Mouse (Mus musculus) kidney, postnatal 0 days (tissue): Measurements from ENCODE around the gene Ikbip. TPM values are rescaled to one million over a fixed set of nuclear protein-coding genes. Genes with fewer than 3 reads are reported as not detected.

ENCODE experiments used
- ATAC-seq: fragments of 200-750 bp; cut with Nextera tagmentation; replicated peaks from 2 replicates; pipeline ENCODE4 v1.8.0; 2017; ENCODE audit warnings: low read depth, moderate number of reproducible peaks, moderate TSS enrichment, moderate library complexity; ENCODE audit not compliant: low FRiP score
- DNase-seq: peaks from one replicate; pipeline ENCODE4 v3.0.0-alpha.2; 2016; ENCODE audit warnings: low spot score
- H3K27ac ChIP-seq: fragments of 300-500 bp; sonication (generic); 2 replicates; pipeline ENCODE4 v1.5.1; 2014; ENCODE audit warnings: mild to moderate bottlenecking
- H3K27me3 ChIP-seq: fragments of 300-500 bp; sonication (generic); 2 replicates; pipeline ENCODE4 v1.6.1; 2014; ENCODE audit warnings: low read length, mixed read lengths; ENCODE audit not compliant: insufficient read depth
- H3K36me3 ChIP-seq: fragments of 300-500 bp; sonication (generic); 2 replicates; pipeline ENCODE4 v1.6.1; 2014; ENCODE audit warnings: low read length, mixed read lengths; ENCODE audit not compliant: insufficient read depth
- H3K4me1 ChIP-seq: fragments of 300-500 bp; sonication (generic); replicated peaks from 2 replicates; pipeline ENCODE4 v1.6.1; 2014; ENCODE audit warnings: antibody characterized with exemption, low read length, mixed read lengths; ENCODE audit not compliant: insufficient read depth
- H3K4me2 ChIP-seq: fragments of 300-500 bp; sonication (generic); 2 replicates; pipeline ENCODE4 v1.6.1; 2014; ENCODE audit warnings: mild to moderate bottlenecking, low read length, moderate library complexity, mixed read lengths
- H3K4me3 ChIP-seq: fragments of 300-500 bp; sonication (generic); replicated peaks from 2 replicates; pipeline ENCODE4 v1.5.1; 2014; ENCODE audit warnings: low read depth, low read length
- H3K9ac ChIP-seq: fragments of 300-500 bp; sonication (generic); 2 replicates; pipeline ENCODE4 v1.6.1; 2014; ENCODE audit warnings: low read depth, low read length
- H3K9me3 ChIP-seq: fragments of 300-500 bp; sonication (generic); replicated peaks from 2 replicates; pipeline ENCODE4 v1.6.1; 2016; ENCODE audit warnings: low read length, inconsistent platforms, mixed read lengths
- CTCF ChIP-seq: IDR thresholded peaks from 2 replicates; pipeline ENCODE4 v1.5.1; 2016; ENCODE audit warnings: antibody characterized with exemption, low read depth, mild to moderate bottlenecking, moderate library complexity
- WGBS: fragments of 180-500 bp; shearing (Covaris S2); extraction: QIAGEN DNeasy Blood & Tissue Kit; methylation state at CpG from one replicate; pipeline ENCODE4 v1.1.7; 2014; 5-methylcytosine and 5-hydroxymethylcytosine counted together
- polyA plus RNA-seq: library from polyadenylated mRNA; unstranded; fragments of >200 nt; fragmentation: Nextera tagmentation; extraction: Ambion mirVana; gene quantifications from 2 replicates; pipeline ENCODE4 v1.2.1, GENCODE M21; 2015

Ikbip gene
- polyA plus RNA-seq, 1 experiment from 2014 or later = 48.1 TPM

DNA sequence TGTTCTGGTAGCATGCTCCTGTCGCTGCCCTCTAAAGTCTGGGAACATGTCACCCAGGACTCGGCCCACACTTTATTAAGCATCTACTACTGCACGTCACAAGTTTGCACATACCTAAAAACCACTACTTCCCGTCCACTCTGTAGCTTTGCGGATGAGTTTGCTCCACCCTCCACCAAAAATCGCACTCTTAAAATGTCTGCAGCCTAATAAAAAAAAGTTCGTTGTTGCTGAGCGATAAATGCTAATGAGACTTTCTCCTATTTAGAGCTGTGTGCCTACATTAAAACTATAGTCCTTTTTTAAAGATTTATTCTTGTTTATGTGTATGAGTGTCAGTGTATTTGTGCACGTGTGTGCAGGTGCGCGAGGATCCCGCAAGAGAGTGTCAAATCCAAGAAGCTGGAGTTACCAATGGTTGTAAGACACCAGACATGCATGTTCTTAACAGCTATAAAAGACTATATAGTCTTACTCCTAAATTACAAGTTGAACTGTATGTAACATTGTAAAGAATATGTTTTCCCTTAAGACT lies 720 bp downstream of the Ikbip start:
- H3K9me3 ChIP-seq = no peaks in the 10 kb centered on the region
- H3K27ac ChIP-seq = peak overlapping the region; percentile 87
- no peaks in the 10 kb centered on the region for H3K4me1 ChIP-seq
- H3K27me3 ChIP-seq = no peaks in the 10 kb centered on the region
- 29% methylated on average over 12 of the region's 12 CpGs for WGBS
- peak overlapping the region; percentile 83 for H3K4me2 ChIP-seq
- H3K9ac ChIP-seq = peak overlapping the region; percentile 87
- no peak for TF ChIP-seq CTCF
- DNase-seq = peak; percentile 62
- H3K36me3 ChIP-seq = no peaks in the 10 kb centered on the region
- H3K4me3 ChIP-seq = peak overlapping the region; percentile 89
- ATAC-seq = peak; percentile 12; the same call in 1 of the 2 replicates

DNA sequence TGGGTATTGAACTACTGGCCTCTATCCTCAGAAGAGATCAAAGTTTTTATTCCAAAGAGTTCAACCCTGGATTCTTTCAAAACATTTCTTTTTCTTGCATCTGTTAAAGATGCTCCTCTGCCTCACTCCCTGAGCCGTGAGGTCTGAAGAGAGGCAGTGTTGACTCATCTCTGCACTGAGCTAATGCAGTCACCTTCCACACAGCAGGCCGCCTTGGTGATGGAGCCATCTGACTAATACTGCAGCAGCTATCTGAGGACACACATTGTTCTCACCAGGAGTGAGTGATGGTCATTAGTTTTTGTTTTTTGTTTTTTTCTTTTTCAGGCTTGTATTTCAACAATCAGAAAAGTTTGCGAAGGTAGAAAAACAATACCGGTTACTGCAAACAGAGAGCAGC lies 10.1 kb downstream of the Ikbip start:
- H3K27me3 ChIP-seq = no peaks in the 10 kb centered on the region
- H3K36me3 ChIP-seq = peaks cover 23% of the 10 kb centered on the region; the same call in 1 of the 2 replicates
- H3K4me1 ChIP-seq = no peaks in the 10 kb centered on the region
- no peak for ATAC-seq
- DNase-seq = no peak
- 92% methylated on average over 4 of the region's 4 CpGs for WGBS
- H3K4me3 ChIP-seq = no peak overlapping the region
- H3K9me3 ChIP-seq = no peaks in the 10 kb centered on the region
- H3K4me2 ChIP-seq = no peak overlapping the region
- H3K27ac ChIP-seq = no peak overlapping the region
- TF ChIP-seq CTCF = no peak
- H3K9ac ChIP-seq = no peak overlapping the region

- Histone ChIP-seq H3K4me2 (no peak overlapping the region), H3K9ac (no peak overlapping the region), H3K27me3 (no peaks in the 10 kb centered on the region), H3K27ac (no peak overlapping the region), H3K36me3 (peaks cover 23% of the 10 kb centered on the region; the same call in 1 of the 2 replicates), H3K4me3 (no peak overlapping the region), H3K9me3 (no peaks in the 10 kb centered on the region), H3K4me1 (no peaks in the 10 kb centered on the region)
- 84% methylated on average over 15 of the region's 15 CpGs for WGBS
- DNase-seq (no peak), ATAC-seq (no peak)
- no peak for TF ChIP-seq CTCF
These were observed 11.7 kb downstream of the Ikbip start for GRCm38 (mm10) chr10:91094251-91095104.

GRCm38 (mm10) chr10:91098056-91098455 lies 15.3 kb downstream of the Ikbip start:
- Histone ChIP-seq H3K9me3 (no peaks in the 10 kb centered on the region), H3K4me1 (no peaks in the 10 kb centered on the region), H3K27me3 (no peaks in the 10 kb centered on the region), H3K36me3 (peaks cover 28% of the 10 kb centered on the region), H3K9ac (no peak overlapping the region), H3K4me2 (no peak overlapping the region), H3K4me3 (no peak overlapping the region), H3K27ac (no peak overlapping the region)
- DNase-seq (no peak), ATAC-seq (no peak)
- no peak for TF ChIP-seq CTCF
- 94% methylated on average over 8 of the region's 8 CpGs for WGBS

- Histone ChIP-seq H3K36me3 (peaks cover 19% of the 10 kb centered on the region), H3K4me2 (no peak overlapping the region), H3K9me3 (no peaks in the 10 kb centered on the region), H3K27me3 (no peaks in the 10 kb centered on the region), H3K4me3 (no peak overlapping the region), H3K4me1 (no peaks in the 10 kb centered on the region), H3K27ac (no peak overlapping the region), H3K9ac (no peak overlapping the region)
- DNase-seq (no peak), ATAC-seq (no peak)
- TF ChIP-seq CTCF = no peak
- 89% methylated on average over 1 of the region's 1 CpGs for WGBS
These were observed 17.4 kb downstream of the Ikbip start for GRCm38 (mm10) chr10:91100101-91100500.

DNA sequence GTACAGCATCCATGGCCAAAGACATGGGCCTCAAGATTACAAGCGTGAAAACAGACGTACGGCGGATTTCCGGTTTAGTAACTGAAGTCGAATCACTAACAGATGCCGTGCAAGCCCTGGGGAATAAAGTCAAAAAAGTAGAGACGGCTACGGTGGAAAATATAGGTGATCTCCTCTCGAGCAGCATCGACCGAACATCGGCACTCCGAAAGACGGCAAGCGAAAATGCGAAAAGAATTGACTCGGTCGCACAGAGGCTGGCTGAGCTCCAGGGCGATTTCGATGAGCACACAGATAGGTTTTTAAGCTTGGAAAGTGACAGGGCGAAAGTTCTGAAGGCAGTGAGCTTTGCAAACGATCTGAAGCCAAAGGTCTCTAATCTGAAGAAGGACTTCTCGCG lies 19.2 kb downstream of the Ikbip start:
- DNase-seq (no peak), ATAC-seq (no peak)
- Histone ChIP-seq H3K27me3 (no peaks in the 10 kb centered on the region), H3K4me1 (no peaks in the 10 kb centered on the region), H3K27ac (no peak overlapping the region), H3K4me2 (no peak overlapping the region), H3K9ac (no peak overlapping the region), H3K36me3 (peaks cover 11% of the 10 kb centered on the region), H3K4me3 (no peak overlapping the region), H3K9me3 (no peaks in the 10 kb centered on the region)
- WGBS = 96% methylated on average over 25 of the region's 25 CpGs
- no peak for TF ChIP-seq CTCF
